Mouse (Mus musculus): ENCODE results near the gene Hmcn1.

Hmcn1 gene

DNA sequence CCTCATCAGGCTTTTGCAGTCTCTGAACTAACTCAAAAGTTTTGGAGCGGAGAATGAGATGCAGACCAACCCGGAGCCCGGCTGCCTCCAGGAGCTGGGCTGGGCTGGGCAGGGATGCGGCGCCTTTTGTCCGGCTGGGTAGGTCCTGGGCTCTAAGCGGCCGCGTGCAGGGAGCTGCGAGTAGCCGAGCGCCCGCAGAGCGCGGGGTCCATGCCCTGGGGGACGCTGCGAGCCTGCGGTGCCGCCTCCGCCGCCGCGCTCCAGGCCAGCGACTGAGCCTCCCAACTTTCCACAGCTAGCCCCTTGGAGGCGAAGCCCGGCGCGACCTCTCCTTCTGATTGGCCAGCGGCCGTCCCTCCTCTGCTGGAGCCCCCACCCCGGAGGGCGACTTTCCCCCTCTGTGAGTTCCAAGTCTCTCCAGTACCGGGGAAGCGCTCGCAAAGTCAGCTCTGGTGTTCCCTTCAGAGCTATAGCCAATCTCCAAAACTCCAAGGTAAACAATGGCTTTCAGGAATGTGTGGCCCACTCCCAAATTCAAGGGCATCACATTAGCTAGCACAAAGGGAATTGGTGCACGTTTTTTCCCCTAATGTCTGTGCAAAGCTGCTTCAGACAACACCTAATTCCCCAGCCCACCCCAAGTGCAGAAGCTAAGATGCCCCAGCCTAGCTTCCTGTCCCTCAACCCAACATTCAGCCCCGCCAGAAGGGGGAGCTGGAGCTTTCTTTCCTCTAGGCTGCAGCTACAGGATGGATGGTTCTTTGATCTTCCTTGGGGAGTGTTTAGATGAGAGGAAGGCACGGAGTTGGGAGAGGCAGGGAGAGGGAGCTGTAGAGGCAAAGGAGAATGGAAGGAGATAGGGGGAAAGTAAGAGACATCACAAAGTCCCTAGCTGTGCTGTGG is at the start of gene Hmcn1:
Hmcn1 (minus strand) TSS at position 274 of the 903 bp plus-strand sequence.
- peak in 1 of 2 experiments; percentile 3 for DNase-seq

DNA sequence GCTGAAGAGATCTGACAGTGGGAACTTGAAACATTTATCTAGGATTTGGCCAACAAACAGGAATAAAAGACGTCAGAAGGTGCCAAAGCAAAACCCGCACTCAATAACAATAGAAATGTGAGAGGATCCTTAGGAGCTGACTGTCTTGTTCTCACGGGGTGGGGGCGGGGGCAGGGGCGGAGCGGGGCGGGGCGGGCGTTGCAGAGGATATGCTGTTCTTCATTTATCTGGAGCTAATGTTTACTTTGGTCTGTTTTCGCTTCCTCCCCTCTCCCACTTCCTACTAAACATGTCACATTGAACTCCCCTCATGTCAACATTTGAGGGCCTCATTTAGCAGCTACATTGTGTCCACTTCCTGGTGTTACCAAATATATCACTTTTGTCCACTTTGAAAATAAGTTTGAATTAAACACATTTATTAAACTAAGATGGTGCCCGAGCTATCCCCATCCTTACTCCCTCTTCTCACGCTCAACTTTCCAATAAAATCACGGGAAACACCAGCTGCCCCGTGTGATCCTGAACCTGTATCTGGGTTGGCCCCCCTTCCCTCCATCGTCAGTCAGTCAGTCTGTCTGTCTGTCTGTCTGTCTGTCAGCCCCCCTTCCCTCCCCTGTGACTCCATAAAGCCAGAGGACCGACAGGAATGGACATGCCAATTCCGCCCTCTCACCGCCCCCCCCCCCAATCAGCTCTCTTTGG is 47.9 kb upstream of the Hmcn1 start:
- no peak for DNase-seq

DNA sequence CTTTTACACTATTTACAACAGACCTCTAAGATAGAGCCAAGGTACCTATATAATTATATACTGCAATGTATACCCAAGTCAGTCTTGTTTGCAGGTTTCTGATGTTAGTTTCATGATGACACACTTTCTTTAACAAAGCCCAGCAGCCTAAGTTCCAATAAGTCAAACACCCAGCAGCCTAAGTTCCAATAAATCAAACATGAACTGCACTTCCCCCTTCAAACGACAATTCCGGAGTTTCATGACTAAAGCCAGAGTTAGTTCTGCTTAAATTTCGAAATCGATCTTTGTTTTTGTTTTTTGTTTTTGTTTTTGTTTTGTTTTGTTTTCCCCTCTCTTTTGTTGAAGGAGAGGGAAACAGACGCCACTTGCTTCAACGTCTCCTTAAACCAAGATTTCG is 47.1 kb upstream of the Hmcn1 start:
- DNase-seq = no peak

DNA sequence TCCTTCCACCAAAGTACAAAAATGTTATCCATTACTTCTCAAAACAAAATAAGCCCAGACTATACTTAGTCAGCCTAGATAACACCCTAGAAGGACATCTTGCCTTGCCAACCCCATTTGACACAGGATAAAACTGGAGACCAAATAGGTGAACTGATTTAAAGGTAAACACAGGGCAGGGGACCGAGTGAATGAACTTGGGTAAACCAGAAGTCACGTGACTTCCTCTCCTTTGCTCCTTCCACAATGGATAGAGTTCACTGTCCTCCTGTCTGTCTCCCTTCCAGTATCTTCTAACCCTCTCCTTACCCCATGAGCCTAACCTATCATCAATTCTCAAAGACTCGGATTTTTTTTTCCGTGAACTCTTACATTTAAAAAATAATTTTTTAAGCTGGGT is 46.0 kb upstream of the Hmcn1 start:
- no peak for DNase-seq

DNA sequence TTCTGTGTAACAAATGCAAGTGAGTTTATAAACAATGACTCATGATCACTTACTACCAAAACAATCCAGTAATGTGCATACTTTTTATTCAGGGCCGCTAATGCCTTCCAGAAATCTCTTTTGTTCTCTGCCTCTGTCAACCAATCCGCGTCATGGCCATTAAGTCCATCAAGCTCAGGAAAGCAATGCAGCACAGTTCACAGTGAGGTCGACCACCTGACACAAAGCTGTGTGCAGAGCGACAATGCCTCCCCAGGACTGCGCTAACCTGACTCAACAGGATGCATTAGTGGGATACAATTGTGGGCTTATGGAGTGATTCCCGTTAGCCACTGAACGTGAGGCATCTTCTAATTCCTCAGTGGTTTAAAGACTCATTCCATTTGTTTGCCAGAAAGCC is 45.3 kb upstream of the Hmcn1 start:
- no peak for DNase-seq

DNA sequence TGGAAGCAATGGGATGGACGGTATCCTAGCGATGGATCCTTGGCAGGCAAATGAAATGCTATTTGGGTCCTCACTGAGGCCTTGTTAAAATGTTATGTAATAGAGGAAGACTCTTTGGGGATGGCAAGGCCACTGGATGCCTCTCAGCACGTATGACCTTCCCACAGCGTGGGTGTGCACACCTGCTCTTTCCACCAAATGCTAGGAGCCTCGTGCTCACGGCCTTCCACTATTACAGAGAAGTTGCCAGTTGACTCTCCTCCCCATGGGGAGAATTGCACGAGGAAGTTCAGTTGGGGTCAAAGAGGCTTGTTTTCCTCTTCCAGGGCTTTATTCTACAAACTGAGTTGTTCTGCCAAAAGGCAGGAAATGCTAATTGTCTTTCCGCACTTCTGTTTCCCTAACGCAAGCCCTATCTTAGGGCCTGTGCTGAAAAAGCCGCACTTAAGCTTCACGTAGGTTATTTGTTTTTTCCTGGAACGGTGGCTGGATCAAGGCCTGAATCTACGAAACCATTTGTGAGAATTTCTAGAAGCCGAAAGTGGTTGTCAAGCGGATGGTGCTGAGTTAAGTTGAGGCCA is 43.3 kb upstream of the Hmcn1 start:
- no peak for DNase-seq

DNA sequence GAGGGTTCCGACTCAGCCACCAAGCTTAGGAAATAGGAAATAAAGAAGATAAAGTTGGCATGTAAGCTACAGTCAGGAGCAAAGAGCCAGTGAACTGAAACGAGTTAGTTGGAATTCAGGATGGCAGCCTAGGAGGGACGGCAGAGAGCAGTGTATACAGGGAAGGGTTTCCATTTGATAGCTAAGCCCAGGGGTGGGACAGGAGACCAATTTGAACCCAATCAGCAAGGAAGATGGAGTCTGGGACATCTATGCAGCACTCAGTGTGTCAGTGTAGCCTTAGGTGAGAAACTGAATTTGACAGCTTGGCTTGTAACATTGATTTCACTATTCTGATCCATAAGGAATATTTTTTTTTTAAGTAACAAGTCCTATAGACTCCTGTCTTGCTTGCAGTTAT is 42.5 kb upstream of the Hmcn1 start:
- no peak for DNase-seq

DNA sequence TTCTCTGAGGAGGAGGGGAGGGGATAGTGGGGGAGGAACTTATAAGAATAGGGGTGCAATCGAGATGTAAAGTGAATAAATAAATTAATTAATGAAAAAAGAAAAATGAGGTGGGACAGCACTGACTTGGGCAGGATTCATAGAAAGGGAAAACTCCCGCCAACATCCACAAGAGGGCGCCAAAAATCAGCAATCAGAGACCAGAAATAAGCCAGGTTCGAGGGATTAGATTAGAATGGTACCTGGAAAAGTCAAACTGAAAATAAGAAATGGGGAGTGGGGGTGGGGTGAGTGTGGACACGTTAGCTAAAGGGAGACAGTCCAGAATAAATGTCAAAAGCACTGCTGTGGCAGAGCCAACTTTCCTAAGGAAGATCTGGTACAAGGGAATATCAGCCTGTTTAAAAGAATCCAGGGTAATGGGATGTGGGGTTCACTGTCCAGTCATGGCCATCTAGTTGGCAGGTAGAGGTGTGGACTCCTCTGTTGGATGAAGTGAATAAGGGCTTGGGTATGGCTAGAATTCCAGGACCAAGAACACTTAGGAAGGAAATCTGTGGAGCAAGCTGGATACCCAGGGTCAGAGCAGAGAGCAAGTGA is 41.9 kb upstream of the Hmcn1 start:
- peak; percentile 25 to 49 for DNase-seq

DNA sequence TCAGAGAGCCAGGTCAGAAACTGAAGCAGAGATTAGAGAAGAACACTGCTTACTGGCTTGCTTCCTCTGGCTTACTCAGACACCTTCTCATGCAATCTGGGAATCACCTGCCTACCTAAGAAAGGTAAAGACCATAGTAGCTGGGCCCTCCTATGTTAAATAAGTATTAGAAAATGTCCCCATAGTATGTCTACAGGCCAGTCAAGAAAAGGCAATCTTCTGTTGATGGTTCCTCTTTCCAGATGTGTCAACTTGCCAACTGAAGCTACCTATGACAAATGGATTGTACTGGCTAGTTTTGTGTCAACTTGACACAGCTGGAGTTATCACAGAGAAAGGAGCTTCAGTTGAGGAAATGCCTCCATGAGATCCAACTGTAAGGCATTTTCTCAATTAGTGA is 40.1 kb upstream of the Hmcn1 start:
- no peak for DNase-seq

DNA sequence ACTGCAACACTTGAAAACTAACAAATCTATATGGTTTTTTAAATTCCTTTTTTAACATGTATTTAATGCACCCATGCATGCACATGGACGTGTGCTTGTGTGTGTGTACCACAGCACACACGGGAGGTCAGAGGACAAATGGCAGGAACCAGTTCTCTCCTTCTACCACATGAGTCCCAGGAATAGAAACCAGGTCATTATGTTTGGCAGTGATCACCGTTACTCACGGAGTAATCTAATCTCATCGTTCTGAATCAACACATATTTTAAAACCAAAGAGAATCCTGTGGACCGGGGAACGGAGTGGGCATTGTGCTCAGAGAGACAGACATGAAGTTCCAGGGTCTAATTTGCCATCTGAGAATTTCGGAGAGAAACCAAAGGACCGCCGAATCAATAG is 38.3 kb upstream of the Hmcn1 start:
- DNase-seq = no peak

DNA sequence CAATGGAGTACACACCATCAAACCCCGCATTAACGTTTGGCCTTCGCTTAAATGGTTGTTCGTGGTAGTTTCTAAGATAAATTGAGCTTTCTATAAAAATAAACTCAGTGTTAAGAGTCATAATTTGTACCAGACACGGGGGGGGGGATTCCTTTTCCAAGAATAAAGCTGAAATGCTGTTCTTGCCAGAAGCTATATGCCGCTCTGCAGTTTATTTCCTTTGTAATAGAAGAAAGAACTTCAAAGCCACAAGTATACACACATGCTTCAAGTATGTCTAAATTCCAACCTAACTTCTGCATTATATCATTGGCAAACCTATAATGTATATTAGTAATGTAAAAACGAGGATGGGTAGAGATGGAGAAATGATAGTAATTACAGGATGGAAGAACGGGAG is 37.9 kb upstream of the Hmcn1 start:
- DNase-seq = no peak

DNA sequence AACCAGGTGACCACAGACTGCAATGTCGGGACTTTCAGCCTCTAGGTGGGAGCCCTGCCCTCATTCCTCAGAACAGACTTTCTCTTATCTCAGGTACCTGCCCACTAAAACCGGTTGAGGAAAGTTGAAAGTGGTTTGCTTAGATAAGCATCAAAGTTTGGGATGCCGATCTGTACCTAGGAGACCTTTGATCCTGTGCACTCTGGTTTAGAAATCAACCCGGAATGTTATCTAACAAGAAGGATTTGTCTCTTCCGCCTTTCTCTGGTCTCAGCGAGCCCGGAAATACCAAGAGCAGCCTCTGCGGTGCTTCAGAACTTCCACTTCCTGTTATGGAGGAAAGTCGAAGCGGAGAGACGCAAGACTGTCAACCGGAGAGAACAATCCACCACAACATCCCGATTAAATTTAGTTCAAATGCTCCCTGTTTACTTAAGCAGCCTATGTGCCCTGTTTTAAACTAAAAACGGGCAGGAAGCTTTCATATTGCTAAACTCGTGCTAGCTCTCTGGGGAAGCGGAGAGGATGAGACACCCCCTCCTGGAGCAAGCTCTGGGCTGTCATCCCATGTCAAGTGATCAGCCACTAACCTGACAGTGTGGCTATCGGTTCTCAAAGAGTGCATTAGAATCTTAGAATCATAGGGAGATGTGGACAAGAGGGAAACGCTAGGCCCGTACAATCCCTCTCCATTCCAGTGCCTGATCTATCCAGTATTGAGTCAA is 32.0 kb upstream of the Hmcn1 start:
- DNase-seq = no peak

DNA sequence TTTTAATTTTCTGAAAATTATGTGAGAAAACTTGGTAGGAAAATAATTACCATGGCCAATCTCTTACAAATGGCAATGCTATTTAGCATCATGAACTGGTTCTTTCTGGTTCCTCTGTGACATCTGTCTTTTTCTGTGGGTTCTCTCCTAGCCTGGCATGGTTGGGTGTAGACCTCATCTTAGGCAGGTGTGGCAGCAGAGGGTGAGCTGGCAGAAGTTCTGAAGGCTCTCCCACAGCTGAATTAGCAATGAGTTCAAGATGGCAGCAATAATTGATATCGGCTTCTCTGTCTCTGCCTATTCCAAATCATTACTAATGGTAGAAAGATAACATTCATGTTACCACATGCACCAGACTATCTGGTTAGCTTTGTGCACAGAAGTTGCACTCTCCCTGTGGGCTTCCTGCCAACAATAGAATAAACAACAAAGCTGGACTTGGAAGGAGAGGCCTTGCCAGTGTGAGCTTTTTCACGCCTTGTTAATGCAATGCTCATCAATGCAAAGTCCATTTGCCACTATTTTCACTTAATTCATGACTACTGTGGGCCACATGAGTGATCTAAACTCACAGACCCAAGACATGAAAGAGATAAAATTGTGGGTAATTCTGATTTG is 26.1 kb upstream of the Hmcn1 start:
- DNase-seq = no peak

DNA sequence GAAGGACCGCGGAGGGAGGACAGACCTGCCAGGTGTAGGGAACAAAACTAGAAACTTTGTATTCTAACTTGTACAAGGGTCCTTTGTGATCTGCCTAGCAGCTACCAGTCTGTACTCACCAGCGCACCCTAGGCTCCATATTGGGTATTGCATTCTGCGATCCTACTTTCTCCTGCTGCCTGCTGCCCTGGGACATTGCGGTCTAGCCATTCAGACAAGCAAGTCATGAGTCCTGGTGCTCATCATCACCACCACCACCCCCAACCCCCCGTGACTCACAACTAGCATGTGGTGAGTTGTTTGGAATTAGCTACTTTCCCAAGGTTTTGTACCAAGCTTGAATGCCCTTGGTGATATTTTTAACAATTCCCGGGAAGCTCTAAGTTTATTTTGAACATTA is 17.8 kb upstream of the Hmcn1 start:
- peak; percentile 60 to 61 for DNase-seq

DNA sequence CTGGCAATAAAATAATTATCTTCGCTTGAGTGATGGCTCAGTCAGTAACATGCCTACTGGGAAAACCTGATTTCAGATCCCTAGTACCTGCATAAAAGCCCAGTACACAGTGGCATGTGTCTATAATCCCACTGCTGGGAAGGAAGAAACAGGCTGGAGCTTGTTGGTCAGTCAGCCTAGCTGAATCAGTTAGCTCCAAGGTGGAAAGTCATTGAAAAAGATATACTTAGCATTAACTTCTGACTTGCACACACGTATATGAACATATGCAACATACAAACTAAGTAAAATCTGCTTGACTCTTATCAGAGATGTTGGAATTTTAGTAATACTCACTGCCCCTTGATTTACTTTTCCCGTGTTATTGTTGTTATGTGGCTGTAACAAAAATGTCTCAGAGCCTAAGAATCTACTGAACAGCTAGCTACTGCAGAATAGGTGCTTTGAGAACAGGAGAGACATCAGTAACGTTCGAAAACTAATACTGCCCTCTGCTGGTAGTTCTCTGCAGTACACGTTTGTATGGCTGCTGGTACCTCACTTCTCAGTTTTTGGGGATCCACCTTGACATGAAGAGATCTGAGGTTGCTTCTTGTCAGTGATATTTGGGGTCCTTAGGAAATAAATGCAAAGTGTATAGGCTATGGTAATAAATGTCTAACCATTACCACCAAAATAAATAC is 16.0 kb upstream of the Hmcn1 start:
- peak; percentile 59 to 69 for DNase-seq

DNA sequence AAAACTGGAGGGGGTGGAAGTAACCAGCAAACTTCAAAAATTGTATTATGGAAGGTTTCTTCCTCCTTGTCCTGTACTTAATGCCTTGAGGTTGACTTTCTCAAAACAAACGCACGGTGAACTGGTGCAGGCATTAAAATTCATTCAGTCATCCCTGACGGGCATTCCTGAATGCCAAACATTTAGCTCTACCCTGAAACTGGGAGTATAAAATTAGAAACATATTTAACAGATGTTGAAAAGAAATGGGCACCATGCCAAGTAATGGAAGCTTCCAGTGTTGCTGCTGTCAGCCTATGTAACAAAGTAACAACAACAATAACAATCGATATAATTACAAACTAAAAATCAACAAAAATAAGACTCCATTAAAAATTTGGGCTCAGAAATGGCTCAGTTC is 14.5 kb upstream of the Hmcn1 start:
- DNase-seq = no peak

DNA sequence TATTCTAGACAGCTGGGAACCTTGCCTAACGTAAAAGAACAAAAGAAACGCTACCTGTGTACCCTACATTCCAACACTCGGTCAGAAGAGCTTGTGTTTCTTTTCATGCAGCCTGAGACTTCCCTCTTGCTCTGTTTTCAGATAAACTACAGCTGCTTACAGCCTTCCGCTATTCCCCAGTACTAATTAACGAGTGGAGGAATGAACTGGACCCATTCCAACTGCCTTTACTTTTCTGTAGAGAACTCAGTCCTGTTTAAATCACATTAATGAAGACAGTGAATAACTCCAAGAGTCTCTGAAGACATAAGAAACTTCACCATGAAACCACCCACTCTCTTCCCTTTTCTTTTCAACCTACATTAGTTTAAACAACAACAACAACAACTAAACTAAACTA is 10.8 kb upstream of the Hmcn1 start:
- DNase-seq = no peak

DNA sequence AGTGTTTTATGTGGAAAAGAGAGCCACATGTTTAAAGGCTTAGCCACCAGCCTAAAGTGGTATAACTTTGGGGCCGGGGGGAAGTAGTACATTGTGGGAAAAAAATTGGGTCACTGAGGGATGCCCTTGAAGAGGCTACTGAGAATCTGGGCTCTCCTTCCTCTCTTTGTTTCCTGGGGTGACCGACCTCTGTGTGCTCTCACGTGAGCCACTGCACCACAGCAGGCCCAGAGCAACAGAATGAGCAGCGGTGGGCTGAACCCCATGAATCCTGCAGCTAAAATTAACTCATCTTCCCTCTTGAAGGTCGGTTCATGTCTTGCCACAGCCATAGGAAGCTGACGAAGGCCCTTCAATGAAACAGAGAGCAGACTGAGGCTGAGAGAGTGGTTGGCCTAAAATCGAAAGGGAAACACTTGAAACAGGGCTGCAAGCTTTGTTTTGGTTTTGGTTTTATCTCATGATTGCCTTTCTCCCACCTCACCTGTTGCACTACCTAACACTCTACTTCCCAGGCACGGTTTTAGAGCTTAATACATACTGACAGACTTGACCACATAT is 8.7 kb upstream of the Hmcn1 start:
- no peak for DNase-seq

DNA sequence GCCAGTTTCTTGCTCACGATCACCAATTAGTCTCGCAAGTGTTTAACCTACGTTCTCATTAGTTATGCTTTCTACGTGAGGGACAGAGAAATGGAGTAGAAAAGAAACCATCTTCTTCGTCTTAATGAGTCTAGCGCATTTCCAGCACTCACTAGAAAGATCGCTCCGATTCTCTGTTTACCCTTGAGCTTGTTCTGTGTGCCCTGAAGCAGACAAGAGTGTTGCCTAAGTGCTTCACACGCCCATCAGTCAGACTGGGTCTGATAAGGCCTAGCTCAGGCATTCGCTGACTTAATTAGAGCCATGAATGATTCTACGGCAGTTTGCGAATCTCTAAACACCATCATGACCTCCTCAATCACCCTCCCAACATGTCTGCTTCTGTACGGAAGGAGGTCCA is 7.5 kb upstream of the Hmcn1 start:
- no peak for DNase-seq

DNA sequence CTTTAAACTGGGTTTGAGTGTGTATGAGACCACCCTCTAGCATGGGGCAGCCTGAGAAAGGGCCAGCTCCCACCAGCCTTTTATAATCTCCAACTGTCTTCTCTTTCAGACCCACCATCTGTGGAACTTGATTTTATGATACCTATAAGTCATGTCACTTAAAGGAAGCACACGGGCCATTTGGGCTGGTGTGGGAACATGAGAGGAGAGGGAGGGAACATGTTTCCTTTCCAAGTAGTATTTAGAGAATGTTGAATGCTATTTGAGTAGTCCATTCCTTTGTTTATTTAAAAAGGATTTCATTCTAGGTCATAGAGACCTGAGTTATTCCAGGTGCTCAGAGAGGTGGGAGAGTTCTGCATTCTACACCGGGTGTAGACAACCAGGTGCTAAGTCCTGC is 1.4 kb upstream of the Hmcn1 start:
- no peak for DNase-seq

DNA sequence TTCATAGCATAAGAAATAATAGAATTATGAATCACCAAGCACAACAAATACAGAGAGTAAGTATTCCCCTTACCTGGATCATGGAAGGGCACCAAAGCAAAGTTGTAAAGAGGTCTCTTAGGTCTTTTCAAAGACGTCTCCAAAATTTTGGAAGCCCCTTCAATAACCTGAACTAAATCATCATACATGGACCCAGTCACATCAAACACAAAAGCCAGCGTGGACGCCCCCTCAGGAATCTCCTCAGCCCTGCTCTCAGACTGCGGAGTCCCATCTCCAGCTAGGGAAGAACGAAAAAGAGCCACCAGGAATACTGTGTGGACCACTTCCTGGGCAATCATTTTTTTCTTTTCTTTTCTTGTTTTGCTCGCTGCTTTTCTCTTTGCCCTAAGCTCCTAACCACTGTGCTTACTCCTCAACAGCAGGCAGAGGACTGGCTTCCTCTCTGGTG is 499 bp downstream of the Hmcn1 start:
- DNase-seq = no peak

All from cerebellum, adult 18-20 months (tissue).